Mouse (Mus musculus) embryonic facial prominence, embryonic 10.5 days (tissue): ENCODE measurements around the gene Strada. TPM values are rescaled to one million over a fixed set of nuclear protein-coding genes. Genes with fewer than 3 reads are reported as not detected.
"Not testable (repeated sequence)": the region's sequence is repeated elsewhere in the genome, so short reads cannot be mapped to it uniquely, and the experiment has no call there.

Experiments used
- DNase-seq: peaks from one replicate; pipeline ENCODE4 v3.0.0-alpha.2; 2017; ENCODE audit warnings: low spot score
- H3K27ac ChIP-seq: fragments of 300-500 bp; sonication (generic); replicated peaks from 2 replicates; pipeline ENCODE4 v1.5.1; 2016; ENCODE audit warnings: mild to moderate bottlenecking
- H3K27me3 ChIP-seq: fragments of 300-500 bp; sonication (generic); replicated peaks from 2 replicates; pipeline ENCODE4 v1.6.1; 2016; ENCODE audit warnings: low read depth, mild to moderate bottlenecking; ENCODE audit not compliant: poor library complexity, severe bottlenecking
- H3K36me3 ChIP-seq: fragments of 300-500 bp; sonication (generic); replicated peaks from 2 replicates; pipeline ENCODE4 v1.6.1; 2016; ENCODE audit warnings: mild to moderate bottlenecking, moderate library complexity
- H3K4me1 ChIP-seq: fragments of 300-500 bp; sonication (generic); 2 replicates; pipeline ENCODE4 v1.6.1; 2016
- H3K4me3 ChIP-seq: fragments of 300-500 bp; sonication (generic); 2 replicates; pipeline ENCODE4 v1.5.1; 2016; ENCODE audit warnings: mild to moderate bottlenecking, moderate library complexity
- H3K9me3 ChIP-seq: fragments of 300-500 bp; sonication (generic); 2 replicates; pipeline ENCODE4 v1.6.1; 2016; ENCODE audit warnings: mild to moderate bottlenecking
- WGBS: fragments of 180-500 bp; shearing (Covaris S2); methylation state at CpG from one replicate; pipeline ENCODE4 v1.1.7; 2016; 5-methylcytosine and 5-hydroxymethylcytosine counted together
- polyA plus RNA-seq: library from polyadenylated mRNA; unstranded; fragments of >200 nt; fragmentation: Nextera tagmentation; extraction: Ambion mirVana; gene quantifications from 2 replicates; pipeline ENCODE4 v1.2.1, GENCODE M21; 2016

Strada gene
- polyA plus RNA-seq, 1 experiment from 2014 or later: 40.4 TPM

GRCm38 (mm10) chr11:106199997-106200396 lies 2.0 kb downstream of the Strada start:
- DNase-seq, H3K4me3 ChIP-seq, H3K27ac ChIP-seq, H3K27me3 ChIP-seq, H3K4me1 ChIP-seq, H3K9me3 ChIP-seq: not testable (repeated sequence)
- WGBS: 95% methylated on average over 7 of the region's 7 CpGs
- H3K36me3 ChIP-seq: peaks cover 83% of the 10 kb centered on the region

GRCm38 (mm10) chr11:106198277-106198676 lies 3.7 kb downstream of the Strada start:
- no peak for DNase-seq
- H3K4me3 ChIP-seq: no peak overlapping the region
- H3K27ac ChIP-seq: no peak overlapping the region
- H3K36me3 ChIP-seq: peaks cover 65% of the 10 kb centered on the region
- H3K9me3 ChIP-seq: no peaks in the 10 kb centered on the region
- no peaks in the 10 kb centered on the region for H3K27me3 ChIP-seq
- WGBS: 89% methylated on average over 4 of the region's 4 CpGs
- peaks cover 4% of the 10 kb centered on the region for H3K4me1 ChIP-seq

- H3K4me3 ChIP-seq: no peak overlapping the region
- peaks cover 36% of the 10 kb centered on the region for H3K36me3 ChIP-seq
- H3K27ac ChIP-seq: no peak overlapping the region
- no peaks in the 10 kb centered on the region for H3K27me3 ChIP-seq
- H3K4me1 ChIP-seq: peaks cover 12% of the 10 kb centered on the region
- no peak for DNase-seq
- no peaks in the 10 kb centered on the region for H3K9me3 ChIP-seq
These were observed 6.6 kb downstream of the Strada start for GRCm38 (mm10) chr11:106195341-106195740.

GRCm38 (mm10) chr11:106194891-106195290 lies 7.1 kb downstream of the Strada start:
- WGBS: 91% methylated on average over 7 of the region's 7 CpGs
- DNase-seq: no peak

GRCm38 (mm10) chr11:106194155-106194541 lies 7.8 kb downstream of the Strada start:
- 38% methylated on average over 3 of the region's 3 CpGs for WGBS
- H3K36me3 ChIP-seq: peaks cover 27% of the 10 kb centered on the region

More at GRCm38 (mm10) chr11:106194891-106195290, 7.1 kb downstream of the Strada start:
- Histone ChIP-seq H3K4me3 (no peak overlapping the region), H3K4me1 (peaks cover 12% of the 10 kb centered on the region), H3K27ac (no peak overlapping the region), H3K36me3 (peaks cover 31% of the 10 kb centered on the region), H3K9me3 (no peaks in the 10 kb centered on the region), H3K27me3 (no peaks in the 10 kb centered on the region)

GRCm38 (mm10) chr11:106193371-106194154 lies 8.4 kb downstream of the Strada start:
- H3K27ac ChIP-seq: peak overlapping the region; percentile 89
- peaks cover 12% of the 10 kb centered on the region for H3K4me1 ChIP-seq
- DNase-seq: peak; percentile 99
- H3K9me3 ChIP-seq: no peaks in the 10 kb centered on the region
- H3K27me3 ChIP-seq: no peaks in the 10 kb centered on the region
- WGBS: under 1% methylated on average over 44 of the region's 44 CpGs
- H3K4me3 ChIP-seq: peak overlapping the region; percentile 85
- H3K36me3 ChIP-seq: peaks cover 25% of the 10 kb centered on the region

More at GRCm38 (mm10) chr11:106194155-106194541, 7.8 kb downstream of the Strada start:
- no peaks in the 10 kb centered on the region for H3K27me3 ChIP-seq
- no peaks in the 10 kb centered on the region for H3K9me3 ChIP-seq
- H3K4me1 ChIP-seq: peaks cover 12% of the 10 kb centered on the region
- no peak for DNase-seq
- H3K27ac ChIP-seq: peak overlapping the region; percentile 89
- H3K4me3 ChIP-seq: peak overlapping the region; percentile 85

- WGBS: 12% methylated on average over 19 of the region's 19 CpGs
- DNase-seq: no peak
- Histone ChIP-seq H3K4me1 (peaks cover 12% of the 10 kb centered on the region), H3K27me3 (no peaks in the 10 kb centered on the region), H3K27ac (peak overlapping the region; percentile 89), H3K4me3 (peak overlapping the region; percentile 85), H3K9me3 (no peaks in the 10 kb centered on the region), H3K36me3 (peaks cover 17% of the 10 kb centered on the region)
These were observed 9.2 kb downstream of the Strada start for GRCm38 (mm10) chr11:106192657-106193370.

- 88% methylated on average over 5 of the region's 5 CpGs for WGBS
- H3K4me1 ChIP-seq: peaks cover 12% of the 10 kb centered on the region
- peaks cover 12% of the 10 kb centered on the region for H3K36me3 ChIP-seq
- H3K27me3 ChIP-seq: no peaks in the 10 kb centered on the region
- peak overlapping the region; percentile 85 for H3K4me3 ChIP-seq
- no peaks in the 10 kb centered on the region for H3K9me3 ChIP-seq
- no peak overlapping the region for H3K27ac ChIP-seq
- DNase-seq: no peak
These were observed 9.7 kb downstream of the Strada start for GRCm38 (mm10) chr11:106192241-106192640.

GRCm38 (mm10) chr11:106191716-106192115 lies 10.3 kb downstream of the Strada start:
- no peaks in the 10 kb centered on the region for H3K27me3 ChIP-seq
- H3K4me3 ChIP-seq: no peak overlapping the region
- DNase-seq: no peak
- 93% methylated on average over 3 of the region's 3 CpGs for WGBS
- peaks cover 8% of the 10 kb centered on the region for H3K36me3 ChIP-seq
- H3K27ac ChIP-seq: no peak overlapping the region
- H3K9me3 ChIP-seq: no peaks in the 10 kb centered on the region
- H3K4me1 ChIP-seq: peaks cover 12% of the 10 kb centered on the region

GRCm38 (mm10) chr11:106187326-106187725 lies 14.6 kb downstream of the Strada start:
- WGBS: 92% methylated on average over 4 of the region's 4 CpGs
- Histone ChIP-seq H3K4me1 (peaks cover 5% of the 10 kb centered on the region; the same call in 1 of the 2 replicates), H3K36me3 (peaks cover 15% of the 10 kb centered on the region), H3K9me3 (no peaks in the 10 kb centered on the region), H3K27ac (no peak overlapping the region), H3K27me3 (no peaks in the 10 kb centered on the region), H3K4me3 (no peak overlapping the region)
- no peak for DNase-seq

GRCm38 (mm10) chr11:106180449-106180801 lies 21.5 kb downstream of the Strada start:
- Histone ChIP-seq H3K4me1 (peaks cover 11% of the 10 kb centered on the region), H3K27ac (no peak overlapping the region), H3K9me3 (no peaks in the 10 kb centered on the region), H3K36me3 (peaks cover 20% of the 10 kb centered on the region; the same call in 1 of the 2 replicates), H3K27me3 (no peaks in the 10 kb centered on the region), H3K4me3 (no peak overlapping the region)
- WGBS: 84% methylated on average over 2 of the region's 2 CpGs
- no peak for DNase-seq

- Histone ChIP-seq H3K9me3 (no peaks in the 10 kb centered on the region), H3K27me3 (no peaks in the 10 kb centered on the region), H3K4me1 (peaks cover 8% of the 10 kb centered on the region), H3K27ac (no peak overlapping the region), H3K36me3 (peaks cover 20% of the 10 kb centered on the region; the same call in 1 of the 2 replicates), H3K4me3 (no peak overlapping the region)
- WGBS: 57% methylated on average over 7 of the region's 7 CpGs
- DNase-seq: no peak
These were observed 22.1 kb downstream of the Strada start for GRCm38 (mm10) chr11:106179711-106180448.
